Mouse (Mus musculus) heart, embryonic 13.5 days (tissue): Measurements from ENCODE around the gene Rsbn1l. TPM values are rescaled to one million over a fixed set of nuclear protein-coding genes. Genes with fewer than 3 reads are reported as not detected.

Experiments used
- ATAC-seq: fragments of 200-750 bp; cut with Nextera tagmentation; 2 replicates; pipeline ENCODE4 v1.8.0; 2017; ENCODE audit warnings: moderate TSS enrichment; ENCODE audit not compliant: insufficient number of reproducible peaks, low FRiP score, low TSS enrichment; ENCODE audit errors: extremely low read depth
- H3K27ac ChIP-seq: fragments of 300-500 bp; sonication (generic); replicated peaks from 2 replicates; pipeline ENCODE4 v1.5.1; 2015; ENCODE audit warnings: moderate library complexity, mild to moderate bottlenecking, inconsistent platforms
- H3K27me3 ChIP-seq: fragments of 300-500 bp; sonication (generic); replicated peaks from 2 replicates; pipeline ENCODE4 v1.6.1; 2015; ENCODE audit warnings: mild to moderate bottlenecking, inconsistent platforms
- H3K36me3 ChIP-seq: fragments of 300-500 bp; sonication (generic); 2 replicates; pipeline ENCODE4 v1.6.1; 2015; ENCODE audit warnings: mild to moderate bottlenecking, inconsistent platforms
- H3K4me1 ChIP-seq: fragments of 300-500 bp; sonication (generic); 2 replicates; pipeline ENCODE4 v1.6.1; 2015; ENCODE audit warnings: inconsistent platforms
- H3K4me2 ChIP-seq: fragments of 300-500 bp; sonication (generic); 2 replicates; pipeline ENCODE4 v1.6.1; 2015; ENCODE audit warnings: inconsistent platforms, mild to moderate bottlenecking, moderate library complexity
- H3K4me3 ChIP-seq: fragments of 300-500 bp; sonication (generic); 2 replicates; pipeline ENCODE4 v1.5.1; 2015; ENCODE audit warnings: moderate library complexity, mild to moderate bottlenecking, inconsistent platforms
- H3K9ac ChIP-seq: fragments of 300-500 bp; sonication (generic); 2 replicates; pipeline ENCODE4 v1.6.1; 2015; ENCODE audit warnings: inconsistent platforms, mild to moderate bottlenecking, moderate library complexity
- H3K9me3 ChIP-seq: fragments of 300-500 bp; sonication (generic); 2 replicates; pipeline ENCODE4 v1.6.1; 2016; ENCODE audit warnings: inconsistent platforms
- WGBS: fragments of 180-500 bp; shearing (Covaris S2); methylation state at CpG from one replicate; pipeline ENCODE4 v1.1.7; 2015; ENCODE audit warnings: mixed read lengths; 5-methylcytosine and 5-hydroxymethylcytosine counted together
- polyA plus RNA-seq: library from polyadenylated mRNA; unstranded; fragments of >200 nt; fragmentation: Nextera tagmentation; extraction: Ambion mirVana; gene quantifications from 2 replicates; pipeline ENCODE4 v1.2.1, GENCODE M21; 2015

Rsbn1l gene
- polyA plus RNA-seq, 1 experiment from 2014 or later: 4.3 TPM

DNA sequence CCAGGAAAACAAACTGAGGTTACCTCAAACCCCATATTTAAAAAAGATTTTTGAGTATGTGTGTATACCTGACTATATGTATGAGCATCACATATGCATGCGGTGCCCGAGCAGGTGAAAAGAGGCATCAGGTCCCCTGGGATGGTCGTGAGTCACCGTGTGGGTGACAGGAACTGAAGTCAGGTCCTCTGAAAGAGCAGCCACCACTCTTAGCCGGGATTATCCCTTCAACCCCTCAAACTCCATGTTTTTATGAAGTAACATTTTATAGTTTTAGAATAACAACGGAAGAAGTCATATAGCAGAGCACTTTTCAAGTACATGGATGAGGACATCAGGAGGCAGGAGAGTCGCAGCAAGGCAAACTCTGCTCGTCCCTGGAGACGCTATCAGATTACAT is 12.3 kb upstream of the Rsbn1l start:
- Histone ChIP-seq H3K9me3 (no peaks in the 10 kb centered on the region), H3K4me2 (no peak overlapping the region), H3K27ac (peak overlapping the region; percentile 70; the same call in 1 of the 2 replicates), H3K4me3 (no peak overlapping the region), H3K36me3 (no peaks in the 10 kb centered on the region), H3K9ac (no peak overlapping the region), H3K27me3 (no peaks in the 10 kb centered on the region), H3K4me1 (peaks cover 11% of the 10 kb centered on the region; the same call in 1 of the 2 replicates)
- no peak for ATAC-seq
- 59% methylated on average over 9 of the region's 9 CpGs for WGBS

GRCm38 (mm10) chr5:20967942-20968341 is 11.7 kb upstream of the Rsbn1l start:
- H3K4me1 ChIP-seq: peaks cover 11% of the 10 kb centered on the region; the same call in 1 of the 2 replicates
- peak overlapping the region; percentile 70 for H3K27ac ChIP-seq
- H3K27me3 ChIP-seq: no peaks in the 10 kb centered on the region
- no peaks in the 10 kb centered on the region for H3K36me3 ChIP-seq
- H3K9me3 ChIP-seq: no peaks in the 10 kb centered on the region
- peak; percentile 70; the same call in 1 of the 2 replicates for ATAC-seq
- WGBS: 24% methylated on average over 4 of the region's 4 CpGs
- no peak overlapping the region for H3K4me3 ChIP-seq
- no peak overlapping the region for H3K9ac ChIP-seq
- H3K4me2 ChIP-seq: peak overlapping the region; percentile 29; the same call in 1 of the 2 replicates

DNA sequence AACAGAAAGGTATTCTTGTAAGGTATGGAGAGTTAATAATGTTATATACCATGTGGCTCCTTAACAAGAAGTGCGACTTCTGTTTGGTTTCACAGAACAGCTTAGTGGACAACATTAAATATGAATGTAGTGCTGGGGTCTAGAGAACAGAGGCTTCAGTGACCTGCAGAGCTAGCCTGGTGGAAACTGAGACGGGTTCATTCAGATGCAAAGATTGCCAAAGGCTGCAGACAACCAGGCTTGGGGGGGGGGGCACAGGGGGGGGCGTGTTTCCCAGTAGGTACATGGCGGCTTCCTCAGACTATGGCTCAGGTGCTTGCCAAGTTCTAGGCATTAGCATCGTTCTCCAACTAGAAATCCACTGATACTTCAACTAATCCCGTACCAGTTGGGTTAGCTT is 8.2 kb upstream of the Rsbn1l start:
- 82% methylated on average over 6 of the region's 6 CpGs for WGBS
- no peak overlapping the region for H3K9ac ChIP-seq
- H3K36me3 ChIP-seq: 0 out of 2 replicates have a peak, but pooled peaks cover 3% of the 10 kb centered on the region
- no peak for ATAC-seq
- H3K4me3 ChIP-seq: no peak overlapping the region
- H3K27ac ChIP-seq: no peak overlapping the region
- peaks cover 14% of the 10 kb centered on the region; the same call in 1 of the 2 replicates for H3K4me1 ChIP-seq
- H3K27me3 ChIP-seq: no peaks in the 10 kb centered on the region
- no peaks in the 10 kb centered on the region for H3K9me3 ChIP-seq
- no peak overlapping the region for H3K4me2 ChIP-seq

DNA sequence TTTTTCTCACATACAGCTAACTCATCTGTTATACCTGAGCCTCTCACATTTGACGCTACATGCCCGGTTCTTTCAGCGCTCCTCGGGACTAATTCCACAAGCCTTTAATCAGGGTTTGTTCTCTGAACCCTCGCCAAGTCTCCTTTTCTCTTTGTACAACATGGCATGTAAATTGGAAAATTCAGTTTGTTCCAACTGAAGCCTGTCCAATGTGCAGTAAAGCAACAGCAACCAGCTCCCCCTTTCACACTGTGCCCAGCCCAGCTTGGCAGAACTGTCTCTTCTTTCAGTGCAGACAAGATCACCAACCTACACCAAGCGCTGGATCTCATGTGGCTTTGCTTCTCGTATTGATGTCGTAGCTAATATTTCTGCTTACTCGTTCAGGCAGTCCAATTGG is 7.1 kb upstream of the Rsbn1l start:
- no peaks in the 10 kb centered on the region for H3K27me3 ChIP-seq
- peaks cover 11% of the 10 kb centered on the region; the same call in 1 of the 2 replicates for H3K4me1 ChIP-seq
- ATAC-seq: no peak
- WGBS: 89% methylated on average over 9 of the region's 9 CpGs
- no peak overlapping the region for H3K9ac ChIP-seq
- H3K36me3 ChIP-seq: 0 out of 2 replicates have a peak, but pooled peaks cover 3% of the 10 kb centered on the region
- no peak overlapping the region for H3K4me3 ChIP-seq
- H3K27ac ChIP-seq: no peak overlapping the region
- no peak overlapping the region for H3K4me2 ChIP-seq
- no peaks in the 10 kb centered on the region for H3K9me3 ChIP-seq

DNA sequence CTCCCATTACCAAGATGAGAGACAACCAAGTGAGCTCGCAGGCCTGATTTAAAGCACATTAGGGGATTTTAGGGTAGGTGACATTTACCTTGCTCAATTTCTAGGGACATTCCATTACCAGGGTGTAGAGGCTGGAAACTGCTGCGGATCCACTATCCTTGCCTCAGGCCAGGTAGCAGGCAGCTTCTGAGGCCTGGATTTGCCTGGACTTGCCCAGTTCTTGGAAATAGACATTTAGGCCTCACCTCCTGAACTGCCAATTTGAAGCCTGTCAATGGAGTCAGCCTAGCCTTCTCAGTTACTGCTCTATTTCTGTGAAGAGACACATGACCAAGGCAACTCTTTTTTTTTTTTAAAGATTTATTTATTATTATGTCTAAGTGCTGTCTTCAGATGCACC is 4.7 kb upstream of the Rsbn1l start:
- Histone ChIP-seq H3K36me3 (peaks cover 20% of the 10 kb centered on the region), H3K27ac (no peak overlapping the region), H3K4me2 (no peak overlapping the region), H3K9ac (no peak overlapping the region), H3K4me3 (no peak overlapping the region), H3K9me3 (peaks cover 10% of the 10 kb centered on the region), H3K4me1 (0 out of 2 replicates have a peak, but pooled peaks cover 4% of the 10 kb centered on the region), H3K27me3 (no peaks in the 10 kb centered on the region)
- 88% methylated on average over 2 of the region's 2 CpGs for WGBS
- ATAC-seq: no peak

DNA sequence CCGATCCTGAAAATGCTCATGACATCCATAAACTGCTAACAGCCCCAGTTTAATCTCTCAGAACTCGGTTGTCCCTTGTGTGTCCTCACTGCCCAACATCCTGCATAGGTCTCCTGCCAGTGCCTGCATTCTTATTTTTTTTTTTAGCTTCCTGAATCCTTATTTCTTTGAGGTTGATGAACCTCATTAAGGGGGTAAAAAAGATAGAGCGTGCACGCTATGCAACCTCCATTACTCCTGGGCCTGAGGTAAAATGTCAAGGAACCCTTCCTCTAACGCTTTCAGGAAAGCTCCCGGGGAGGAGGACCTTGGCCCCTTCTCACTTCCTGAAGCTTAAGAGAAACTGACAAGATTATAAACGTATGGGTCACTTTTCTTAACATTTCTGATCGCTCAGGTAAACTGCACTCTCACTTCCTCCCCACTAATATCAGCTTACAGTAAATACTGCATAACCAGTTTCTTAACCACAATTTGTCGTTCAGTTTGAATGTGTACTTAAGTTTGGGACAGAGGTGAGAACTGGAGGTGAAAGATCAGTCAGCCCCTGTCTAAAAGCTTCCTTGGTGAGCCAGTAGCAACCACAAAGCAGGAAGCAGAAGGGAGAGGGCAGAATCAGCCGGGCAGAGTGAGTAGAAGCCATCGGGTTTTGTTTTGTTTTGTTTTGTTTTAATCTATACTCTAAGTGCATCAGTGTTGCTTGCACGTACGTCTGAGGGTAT is 923 bp downstream of the Rsbn1l start:
- ATAC-seq: no peak
- Histone ChIP-seq H3K9me3 (peaks cover 10% of the 10 kb centered on the region), H3K27me3 (no peaks in the 10 kb centered on the region), H3K36me3 (peaks cover 39% of the 10 kb centered on the region), H3K27ac (no peak overlapping the region), H3K9ac (no peak overlapping the region), H3K4me3 (no peak overlapping the region), H3K4me1 (peaks cover 19% of the 10 kb centered on the region), H3K4me2 (no peak overlapping the region)
- WGBS: 68% methylated on average over 13 of the region's 13 CpGs

GRCm38 (mm10) chr5:20952337-20952925 is 3.8 kb downstream of the Rsbn1l start:
- peak overlapping the region; percentile 99 for H3K4me3 ChIP-seq
- no peaks in the 10 kb centered on the region for H3K27me3 ChIP-seq
- WGBS: 18% methylated on average over 9 of the region's 9 CpGs
- H3K4me2 ChIP-seq: peak overlapping the region; percentile 82
- H3K4me1 ChIP-seq: peaks cover 32% of the 10 kb centered on the region
- H3K36me3 ChIP-seq: peaks cover 34% of the 10 kb centered on the region
- peak overlapping the region; percentile 99 for H3K27ac ChIP-seq
- peaks cover 10% of the 10 kb centered on the region for H3K9me3 ChIP-seq
- no peak for ATAC-seq
- peak overlapping the region; percentile 95 for H3K9ac ChIP-seq

DNA sequence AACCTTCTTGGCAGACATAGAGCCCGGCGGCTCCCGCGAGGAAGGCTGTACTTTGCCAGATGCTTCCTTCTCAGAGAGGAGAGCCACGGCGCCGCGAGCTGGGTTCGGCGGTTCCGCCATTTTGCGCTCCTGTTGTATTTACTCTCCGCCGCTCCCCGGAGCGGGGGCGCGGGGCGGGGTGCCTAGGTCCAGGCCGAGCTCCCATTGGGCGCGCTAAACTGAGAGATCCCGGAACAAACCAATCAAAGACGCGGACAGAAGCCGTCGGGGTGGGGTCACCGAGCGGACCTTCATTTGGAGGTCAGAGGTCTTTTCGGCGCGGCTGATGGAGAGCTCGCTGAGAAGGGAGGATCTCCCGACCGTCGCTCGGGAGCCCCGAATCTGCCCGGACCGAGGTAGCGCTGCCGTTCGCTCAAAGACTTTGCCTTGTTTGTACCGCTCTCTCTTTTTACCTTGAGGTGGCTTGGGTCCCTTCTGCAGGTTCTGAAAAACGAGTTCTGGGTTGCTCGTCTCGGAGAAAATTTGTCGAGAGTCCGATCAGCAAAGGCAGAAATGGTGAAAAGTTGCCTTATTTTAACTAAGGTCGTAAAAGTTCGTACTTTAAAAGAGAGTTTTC is 4.4 kb downstream of the Rsbn1l start:
- Histone ChIP-seq H3K9me3 (peaks cover 6% of the 10 kb centered on the region), H3K4me1 (peaks cover 39% of the 10 kb centered on the region), H3K4me3 (peak overlapping the region; percentile 99), H3K9ac (peak overlapping the region; percentile 95), H3K36me3 (peaks cover 29% of the 10 kb centered on the region), H3K4me2 (peak overlapping the region; percentile 82), H3K27me3 (no peaks in the 10 kb centered on the region), H3K27ac (peak overlapping the region; percentile 99)
- WGBS: under 1% methylated on average over 51 of the region's 51 CpGs
- ATAC-seq: peak; percentile 96

- Histone ChIP-seq H3K4me1 (peaks cover 44% of the 10 kb centered on the region), H3K27ac (peak overlapping the region; percentile 99), H3K4me2 (peak overlapping the region; percentile 82), H3K36me3 (peaks cover 22% of the 10 kb centered on the region), H3K27me3 (no peaks in the 10 kb centered on the region), H3K9me3 (no peaks in the 10 kb centered on the region), H3K9ac (peak overlapping the region; percentile 95), H3K4me3 (peak overlapping the region; percentile 99)
- under 1% methylated on average over 67 of the region's 88 CpGs for WGBS
- ATAC-seq: peak; percentile 64
Observed at GRCm38 (mm10) chr5:20950855-20951650, 5.1 kb downstream of the Rsbn1l start.

GRCm38 (mm10) chr5:20950516-20950854 is 5.7 kb downstream of the Rsbn1l start:
- H3K36me3 ChIP-seq: peaks cover 18% of the 10 kb centered on the region; the same call in 1 of the 2 replicates
- H3K4me3 ChIP-seq: peak overlapping the region; percentile 99
- no peaks in the 10 kb centered on the region for H3K27me3 ChIP-seq
- peak overlapping the region; percentile 95 for H3K9ac ChIP-seq
- H3K4me2 ChIP-seq: peak overlapping the region; percentile 82
- H3K4me1 ChIP-seq: peaks cover 48% of the 10 kb centered on the region
- 1% methylated on average over 9 of the region's 9 CpGs for WGBS
- no peaks in the 10 kb centered on the region for H3K9me3 ChIP-seq
- no peak for ATAC-seq
- H3K27ac ChIP-seq: peak overlapping the region; percentile 99

DNA sequence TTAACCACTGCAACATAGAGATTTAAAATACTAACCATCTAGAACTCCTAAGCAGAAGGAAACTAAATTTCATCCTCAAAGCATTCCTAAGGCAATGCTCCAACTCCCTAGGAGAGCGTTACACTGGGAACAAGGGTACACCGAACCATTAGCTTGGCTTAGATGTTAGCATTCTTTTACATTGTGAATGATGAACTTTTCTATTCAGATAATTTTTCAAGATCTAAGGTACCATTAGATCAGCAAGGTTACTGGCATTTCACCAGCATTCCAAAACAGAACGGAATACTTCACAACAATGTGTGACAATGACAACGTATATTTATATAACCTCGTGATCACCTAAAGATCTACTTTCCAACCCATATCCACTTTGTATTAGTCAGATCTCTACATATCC is 6.1 kb downstream of the Rsbn1l start:
- Histone ChIP-seq H3K4me2 (peak overlapping the region; percentile 82), H3K4me3 (peak overlapping the region; percentile 99), H3K27me3 (no peaks in the 10 kb centered on the region), H3K4me1 (peaks cover 52% of the 10 kb centered on the region), H3K27ac (peak overlapping the region; percentile 99), H3K9ac (peak overlapping the region; percentile 95), H3K9me3 (no peaks in the 10 kb centered on the region), H3K36me3 (peaks cover 14% of the 10 kb centered on the region; the same call in 1 of the 2 replicates)
- 7% methylated on average over 5 of the region's 5 CpGs for WGBS
- no peak for ATAC-seq
